Mouse (Mus musculus): Measurements from ENCODE around the gene Faap24.

- TF ChIP-seq CTCF (IDR thresholded peaks at IDR 0.05; ENCODE audit: low read depth, low read length): no peak
- TF ChIP-seq POLR2AphosphoS5 (IDR thresholded peaks at IDR 0.05; ENCODE audit: insufficient replicate concordance, low read depth, low read length): no peak
These were observed 34.4 kb downstream of the Faap24 start for GRCm38 (mm10) chr7:35362253-35362652.

Measured in G1E (cell line).